In the genomic region with DNA sequence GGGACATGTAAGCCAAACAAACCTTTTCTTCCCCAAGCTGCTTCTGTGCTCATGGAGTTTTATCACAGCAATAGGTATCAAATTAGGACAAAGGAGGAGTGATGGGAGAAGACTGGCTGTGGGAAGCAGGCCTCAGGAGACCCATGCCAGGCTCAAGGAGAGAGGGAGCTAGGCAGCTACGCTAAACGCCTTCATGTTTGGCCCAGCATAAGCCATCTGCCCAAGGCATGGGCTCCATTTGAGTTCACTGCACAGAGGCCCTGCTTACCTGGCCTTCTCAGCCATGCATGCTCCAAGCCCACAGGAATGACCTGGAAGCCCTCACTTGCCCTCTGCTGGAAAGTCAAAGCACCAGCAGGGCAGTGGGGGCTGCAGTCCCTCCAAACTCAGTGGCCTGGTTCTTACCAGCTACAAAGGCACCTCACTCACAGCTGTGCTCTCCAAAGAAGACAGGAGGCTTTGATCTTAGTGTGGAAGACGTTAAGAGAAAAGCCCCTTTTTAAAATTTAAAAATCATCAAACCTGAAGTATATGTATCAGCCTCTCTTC, we compare ENCODE assay signal across 10 mouse cellular contexts.
DNase-seq lines count a peak whose midpoint lies in the region; ATAC-seq and TF ChIP-seq lines count a peak whose summit lies in the region.
"Had no signal": no experiment of that assay in that cellular context is flagged by ENCODE, and none has a peak within 500 bp of the region (broad histone marks: within the 10 kb centered on the region; RNA-seq: fewer than 3 reads in every experiment).

No protein-coding gene starts in this region.

- no peak overlapping the region for H3K9ac ChIP-seq in forebrain, postnatal 0 days
- H3K9ac ChIP-seq in forebrain, embryonic 15.5 days (replicated peaks), result no peak overlapping the region
- no peak overlapping the region for H3K9ac ChIP-seq in hindbrain, embryonic 15.5 days
- no peak overlapping the region for H3K9ac ChIP-seq in hindbrain, embryonic 16.5 days (ENCODE audit: low read depth, low read length)
- no peak overlapping the region; the same call in 1 of the 2 replicates for H3K9ac ChIP-seq in midbrain, embryonic 16.5 days (ENCODE audit: low read depth, low read length)
- H3K9ac ChIP-seq in midbrain, embryonic 14.5 days (replicated peaks; ENCODE audit: low read length), result no peak overlapping the region
- H3K9ac ChIP-seq: lung, embryonic 15.5 days had no signal

- no peaks in the 10 kb centered on the region for H3K9me3 ChIP-seq in forebrain, postnatal 0 days (ENCODE audit: low read length)
- no peaks in the 10 kb centered on the region for H3K9me3 ChIP-seq in forebrain, embryonic 15.5 days
- H3K9me3 ChIP-seq in hindbrain, embryonic 15.5 days, result no peaks in the 10 kb centered on the region
- H3K9me3 ChIP-seq in hindbrain, embryonic 16.5 days (ENCODE audit: control insufficient read depth, low read length), result no peaks in the 10 kb centered on the region
- H3K9me3 ChIP-seq in midbrain, embryonic 16.5 days (replicated peaks; ENCODE audit: control insufficient read depth, low read length, poor library complexity, severe bottlenecking), result no peaks in the 10 kb centered on the region
- no peaks in the 10 kb centered on the region for H3K9me3 ChIP-seq in midbrain, embryonic 14.5 days (ENCODE audit: control insufficient read depth, low read length)
- H3K9me3 ChIP-seq: forebrain, embryonic 10.5 days; lung, embryonic 15.5 days had no signal

- 72% methylated on average over 3 of the region's 3 CpGs for WGBS in forebrain, postnatal 0 days
- WGBS in forebrain, embryonic 15.5 days, result 72% methylated on average over 3 of the region's 3 CpGs
- 72% methylated on average over 3 of the region's 3 CpGs for WGBS in hindbrain, embryonic 15.5 days
- WGBS in hindbrain, embryonic 16.5 days, result 75% methylated on average over 3 of the region's 3 CpGs
- WGBS in midbrain, embryonic 16.5 days, result 69% methylated on average over 3 of the region's 3 CpGs
- 75% methylated on average over 3 of the region's 3 CpGs for WGBS in midbrain, embryonic 14.5 days

- DNase-seq in forebrain, postnatal 0 days, result no peak
- DNase-seq in midbrain, embryonic 14.5 days, result no peak
- no peak for DNase-seq in frontal cortex, adult 2 months (ENCODE audit: extremely low spot score in 1 of 2, low spot score in 1 of 2)
- no peak for DNase-seq in retina, postnatal 1 day

- H3K4me1 ChIP-seq in forebrain, postnatal 0 days (ENCODE audit: insufficient read depth), result peaks cover 10% of the 10 kb centered on the region
- H3K4me1 ChIP-seq in forebrain, embryonic 15.5 days, result peaks cover 36% of the 10 kb centered on the region
- H3K4me1 ChIP-seq in hindbrain, embryonic 15.5 days (replicated peaks), result peaks cover 45% of the 10 kb centered on the region
- peaks cover 25% of the 10 kb centered on the region for H3K4me1 ChIP-seq in hindbrain, embryonic 16.5 days (ENCODE audit: control insufficient read depth, insufficient read depth, low read depth, low read length)
- H3K4me1 ChIP-seq in midbrain, embryonic 16.5 days (ENCODE audit: control insufficient read depth, insufficient read depth, low read length), result peaks cover 12% of the 10 kb centered on the region
- peaks cover 17% of the 10 kb centered on the region for H3K4me1 ChIP-seq in midbrain, embryonic 14.5 days (ENCODE audit: control insufficient read depth, insufficient read depth, low read length)
- H3K4me1 ChIP-seq: forebrain, embryonic 10.5 days had no signal

- TF ChIP-seq CTCF in forebrain, postnatal 0 days (IDR thresholded peaks at IDR 0.05; ENCODE audit: low read depth), result peak; percentile 33

- H3K36me3 ChIP-seq in forebrain, postnatal 0 days (ENCODE audit: insufficient read depth), result no peaks in the 10 kb centered on the region
- no peaks in the 10 kb centered on the region for H3K36me3 ChIP-seq in forebrain, embryonic 15.5 days
- H3K36me3 ChIP-seq in hindbrain, embryonic 15.5 days, result no peaks in the 10 kb centered on the region
- H3K36me3 ChIP-seq in hindbrain, embryonic 16.5 days (ENCODE audit: control insufficient read depth, insufficient read depth, low read length), result no peaks in the 10 kb centered on the region
- H3K36me3 ChIP-seq in midbrain, embryonic 16.5 days (ENCODE audit: control insufficient read depth, insufficient read depth, low read length), result no peaks in the 10 kb centered on the region
- 0 out of 2 replicates have a peak, but pooled peaks cover 2% of the 10 kb centered on the region for H3K36me3 ChIP-seq in midbrain, embryonic 14.5 days (ENCODE audit: control insufficient read depth, insufficient read depth, low read length)
- H3K36me3 ChIP-seq: lung, embryonic 15.5 days had no signal

- no peak for ATAC-seq in forebrain, postnatal 0 days
- no peak for ATAC-seq in forebrain, embryonic 15.5 days (replicated peaks)
- no peak for ATAC-seq in hindbrain, embryonic 15.5 days (ENCODE audit: low FRiP score, low read depth)
- no peak for ATAC-seq in hindbrain, embryonic 16.5 days
- 0 out of 2 replicates have a peak, but pooled peaks have one; percentile 23 for ATAC-seq in midbrain, embryonic 16.5 days
- no peak for ATAC-seq in midbrain, embryonic 14.5 days (ENCODE audit: low FRiP score, low TSS enrichment)

- no peak overlapping the region for H3K4me3 ChIP-seq in forebrain, postnatal 0 days (ENCODE audit: low read depth, low read length)
- H3K4me3 ChIP-seq in forebrain, embryonic 15.5 days, result no peak overlapping the region
- H3K4me3 ChIP-seq in hindbrain, embryonic 15.5 days, result no peak overlapping the region
- no peak overlapping the region for H3K4me3 ChIP-seq in hindbrain, embryonic 16.5 days (ENCODE audit: low read length)
- H3K4me3 ChIP-seq in midbrain, embryonic 16.5 days (ENCODE audit: low read depth, low read length), result no peak overlapping the region
- H3K4me3 ChIP-seq in midbrain, embryonic 14.5 days (replicated peaks; ENCODE audit: low read depth, low read length), result no peak overlapping the region
- H3K4me3 ChIP-seq: forebrain, embryonic 10.5 days; lung, embryonic 15.5 days had no signal

- H3K27me3 ChIP-seq in forebrain, postnatal 0 days (ENCODE audit: insufficient read depth, low read length), result no peaks in the 10 kb centered on the region
- no peaks in the 10 kb centered on the region for H3K27me3 ChIP-seq in forebrain, embryonic 15.5 days
- no peaks in the 10 kb centered on the region; the same call in 1 of the 2 replicates for H3K27me3 ChIP-seq in hindbrain, embryonic 15.5 days
- no peaks in the 10 kb centered on the region for H3K27me3 ChIP-seq in hindbrain, embryonic 16.5 days (replicated peaks; ENCODE audit: control insufficient read depth, insufficient read depth, low read length)
- H3K27me3 ChIP-seq in midbrain, embryonic 16.5 days (ENCODE audit: control insufficient read depth, insufficient read depth, low read depth, low read length), result no peaks in the 10 kb centered on the region
- no peaks in the 10 kb centered on the region for H3K27me3 ChIP-seq in midbrain, embryonic 14.5 days (ENCODE audit: control insufficient read depth, insufficient read depth, low read length)
- H3K27me3 ChIP-seq: lung, embryonic 15.5 days had no signal

- no peak overlapping the region for H3K27ac ChIP-seq in forebrain, postnatal 0 days (ENCODE audit: low read depth, low read length)
- H3K27ac ChIP-seq in forebrain, embryonic 15.5 days (replicated peaks), result no peak overlapping the region
- H3K27ac ChIP-seq in hindbrain, embryonic 15.5 days (replicated peaks), result peak overlapping the region; percentile 30; the same call in 1 of the 2 replicates
- no peak overlapping the region for H3K27ac ChIP-seq in hindbrain, embryonic 16.5 days (ENCODE audit: low read depth, low read length)
- no peak overlapping the region for H3K27ac ChIP-seq in midbrain, embryonic 16.5 days (ENCODE audit: low read length)
- no peak overlapping the region; the same call in 1 of the 2 replicates for H3K27ac ChIP-seq in midbrain, embryonic 14.5 days (replicated peaks; ENCODE audit: low read depth, low read length)
- H3K27ac ChIP-seq: forebrain, embryonic 10.5 days had no signal

- no peak overlapping the region for H3K4me2 ChIP-seq in forebrain, postnatal 0 days (ENCODE audit: low read depth)
- no peak overlapping the region for H3K4me2 ChIP-seq in forebrain, embryonic 15.5 days (replicated peaks)
- no peak overlapping the region for H3K4me2 ChIP-seq in hindbrain, embryonic 15.5 days
- H3K4me2 ChIP-seq in hindbrain, embryonic 16.5 days (ENCODE audit: low read length), result no peak overlapping the region
- no peak overlapping the region for H3K4me2 ChIP-seq in midbrain, embryonic 16.5 days (ENCODE audit: low read length)
- H3K4me2 ChIP-seq in midbrain, embryonic 14.5 days (ENCODE audit: low read length), result no peak overlapping the region
- H3K4me2 ChIP-seq: lung, embryonic 15.5 days had no signal
